Mouse (Mus musculus) spleen, adult 2 months (tissue): Measurements from ENCODE around the gene Rhag.

Experiments used
- CTCF ChIP-seq: fragments of 200-500 bp; IDR thresholded peaks from 2 replicates; pipeline ENCODE4 v1.5.1; 2011; ENCODE audit warnings: mild to moderate bottlenecking, inconsistent platforms; ENCODE audit not compliant: insufficient read depth, insufficient read length, insufficient replicate concordance; ENCODE audit errors: extremely low read depth
- POLR2A ChIP-seq: fragments of 200-500 bp; IDR thresholded peaks from 2 replicates; pipeline ENCODE4 v1.6.1; 2011; ENCODE audit warnings: low read depth, low read length, inconsistent platforms

DNA sequence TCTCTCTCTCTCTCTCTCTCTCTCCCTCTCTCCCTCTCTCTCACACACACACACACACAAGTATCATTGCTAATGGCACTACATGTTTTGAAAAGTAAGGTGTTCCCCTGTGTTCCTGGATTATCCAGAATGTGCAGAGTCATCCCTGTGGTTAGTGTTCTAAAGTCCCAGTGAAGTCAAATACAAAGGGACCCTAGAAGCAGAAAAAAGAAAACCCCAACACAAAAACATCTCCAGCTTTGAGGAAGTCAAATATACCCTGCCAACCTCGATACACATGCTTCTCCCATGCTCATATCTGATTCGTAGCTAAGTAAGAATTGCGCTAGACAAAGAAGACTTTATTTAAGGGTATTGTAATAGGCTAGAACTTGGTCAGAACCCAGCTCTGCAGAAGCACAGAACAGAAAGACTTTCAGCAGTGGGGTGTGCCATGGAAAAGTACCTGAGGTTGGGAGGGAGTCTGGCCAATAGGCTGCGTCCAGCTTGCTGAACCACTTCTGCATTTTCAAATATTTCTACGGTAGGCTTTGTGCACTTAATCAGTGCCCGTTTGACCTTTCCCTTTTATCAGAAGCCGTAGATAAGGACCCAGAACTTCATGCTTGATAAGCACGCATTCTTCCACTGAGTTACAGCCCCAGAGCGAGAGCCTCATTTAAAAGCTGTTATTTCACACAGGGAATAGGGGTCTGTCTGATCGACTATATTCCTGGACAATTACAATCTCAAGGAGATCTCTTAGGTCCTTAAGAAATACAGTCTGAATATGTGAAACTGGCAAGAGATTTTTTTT lies 58.2 kb downstream of the Rhag start:
- no peak for TF ChIP-seq POLR2A
- TF ChIP-seq CTCF = no peak
